Mouse (Mus musculus) lung, postnatal 0 days (tissue): ENCODE measurements around the gene Tbc1d8b.

Experiments used
- CTCF ChIP-seq: IDR thresholded peaks from 2 replicates; pipeline ENCODE4 v1.5.1; 2016; ENCODE audit warnings: antibody characterized with exemption, mild to moderate bottlenecking
- EP300 ChIP-seq: IDR thresholded peaks from 2 replicates; pipeline ENCODE4 v1.6.1; 2016; ENCODE audit warnings: antibody characterized with exemption, mild to moderate bottlenecking, control low read depth

GRCm38 (mm10) chrX:139722350-139722749 is 37.6 kb downstream of the Tbc1d8b start:
- TF ChIP-seq CTCF (no peak), EP300 (no peak)
